Mouse (Mus musculus) ES-E14 (cell line): ENCODE measurements around the gene Zfp341.

ENCODE experiments used
- CHD2 ChIP-seq: IDR thresholded peaks from 2 replicates; pipeline ENCODE4 v1.6.1; 2014; ENCODE audit warnings: mild to moderate bottlenecking, low read depth, low read length, inconsistent platforms
- HCFC1 ChIP-seq: IDR thresholded peaks from 2 replicates; pipeline ENCODE4 v1.6.1; 2012; ENCODE audit warnings: low read length, inconsistent platforms, borderline replicate concordance; ENCODE audit not compliant: insufficient read depth
- MAFK ChIP-seq: IDR thresholded peaks from 2 replicates; pipeline ENCODE4 v1.6.1; 2014; ENCODE audit warnings: mild to moderate bottlenecking, low read depth, low read length, inconsistent platforms; ENCODE audit not compliant: insufficient read depth
- ZC3H11A ChIP-seq: IDR thresholded peaks from 2 replicates; pipeline ENCODE4 v1.6.1; 2012; ENCODE audit warnings: low read depth, mild to moderate bottlenecking, inconsistent platforms, low read length, borderline replicate concordance
- ZNF384 ChIP-seq: IDR thresholded peaks from 2 replicates; pipeline ENCODE4 v1.6.1; 2012; ENCODE audit warnings: low read depth, low read length, inconsistent platforms

DNA sequence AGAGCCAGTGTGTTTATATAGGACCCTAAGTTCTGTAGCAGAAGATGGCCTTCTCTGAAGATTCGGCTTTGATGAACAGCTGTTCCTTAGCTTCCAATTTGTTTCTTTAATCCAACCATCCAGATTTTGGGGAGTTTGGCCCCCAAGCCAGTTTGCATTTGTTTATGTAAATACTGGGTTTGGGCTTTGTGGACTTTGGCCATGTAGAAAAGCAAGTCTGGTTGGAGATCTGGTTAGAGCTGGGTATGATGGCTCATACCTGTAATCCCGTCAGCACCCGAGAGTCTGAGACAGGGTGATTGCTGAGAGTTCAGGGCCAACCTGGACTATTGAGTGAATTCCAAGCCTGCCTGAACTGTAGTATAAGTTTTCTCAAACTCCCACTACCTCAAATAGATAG lies 72.7 kb downstream of the Zfp341 start:
- no peak for TF ChIP-seq ZC3H11A
- TF ChIP-seq CHD2: no peak
- TF ChIP-seq MAFK: no peak
- TF ChIP-seq ZNF384: no peak
- no peak for TF ChIP-seq HCFC1
